In the genomic region with DNA sequence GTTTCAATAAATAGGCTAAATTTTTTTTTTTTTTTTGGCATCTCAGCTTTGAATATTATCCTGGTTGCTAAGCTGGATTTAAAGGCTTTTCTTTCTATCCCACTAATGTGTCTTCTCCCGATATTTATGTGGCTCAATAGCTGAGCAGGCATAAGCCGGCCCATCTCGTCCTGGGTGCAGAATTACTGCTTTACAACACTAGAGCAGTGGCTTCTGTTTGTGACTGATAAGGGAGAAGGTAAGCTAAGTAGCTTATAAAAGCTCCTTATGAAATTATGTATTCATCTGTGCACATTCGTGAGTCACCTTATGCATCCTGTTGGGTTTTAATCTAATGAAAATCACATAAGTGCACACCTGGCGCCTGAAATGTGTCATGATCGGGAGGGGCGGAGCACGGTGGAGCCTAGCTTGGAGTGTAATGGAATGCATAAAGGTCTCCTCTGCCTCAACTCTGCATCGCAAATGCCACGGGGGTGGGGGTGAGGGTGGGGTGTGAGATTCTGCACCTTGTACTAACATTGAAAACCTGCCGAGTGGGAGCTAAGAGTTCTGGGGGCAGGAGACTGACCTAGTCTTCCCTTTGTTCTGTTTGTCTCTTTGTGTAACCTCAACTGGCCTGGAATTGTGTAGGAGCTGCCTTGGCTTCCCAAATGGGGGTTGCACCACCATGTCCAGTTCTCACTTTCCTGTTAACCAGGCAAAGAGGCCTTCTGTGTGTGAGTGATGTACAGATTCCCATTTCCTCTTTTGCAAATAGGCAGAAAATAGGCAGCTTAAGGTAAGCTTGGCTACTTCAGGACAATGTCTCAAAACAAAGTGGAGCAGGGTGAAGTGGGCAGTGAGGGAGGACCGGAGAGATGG, we compare ENCODE assay signal across 23 mouse cellular contexts. TPM values are rescaled to one million over a fixed set of nuclear protein-coding genes. Genes with fewer than 3 reads are reported as not detected.
DNase-seq lines count a peak whose midpoint lies in the region; ATAC-seq and TF ChIP-seq lines count a peak whose summit lies in the region.
"Had no signal": no experiment of that assay in that cellular context is flagged by ENCODE, and none has a peak within 500 bp of the region (broad histone marks: within the 10 kb centered on the region; RNA-seq: fewer than 3 reads in every experiment).

No protein-coding gene starts in this region.

- 59% methylated on average over 12 of the region's 12 CpGs for WGBS in kidney, embryonic 15.5 days

- peak; percentile 77 for ATAC-seq in megakaryocyte progenitor cell, adult 5-6 weeks (replicated peaks; ENCODE audit: poor library complexity)
- no peak for ATAC-seq in kidney, embryonic 15.5 days (replicated peaks; ENCODE audit: low FRiP score)
- ATAC-seq: forebrain, embryonic 15.5 days had no signal

- no peaks in the 10 kb centered on the region for H3K9me3 ChIP-seq in kidney, embryonic 15.5 days (replicated peaks)
- H3K9me3 ChIP-seq: embryonic facial prominence, embryonic 10.5 days; forebrain, embryonic 15.5 days; heart, embryonic 15.5 days; liver, embryonic 15.5 days had no signal

- peaks cover 12% of the 10 kb centered on the region for H3K4me1 ChIP-seq in kidney, embryonic 15.5 days

- no peak overlapping the region for H3K4me2 ChIP-seq in kidney, embryonic 15.5 days
- H3K4me2 ChIP-seq: forebrain, embryonic 15.5 days; heart, embryonic 15.5 days; liver, embryonic 15.5 days had no signal

- no peak overlapping the region for H3K27ac ChIP-seq in kidney, embryonic 15.5 days
- H3K27ac ChIP-seq: embryonic facial prominence, embryonic 10.5 days; forebrain, embryonic 15.5 days; heart, embryonic 15.5 days; liver, embryonic 15.5 days had no signal

- H3K9ac ChIP-seq in kidney, embryonic 15.5 days: no peak overlapping the region
- H3K9ac ChIP-seq: forebrain, embryonic 15.5 days; heart, embryonic 15.5 days; liver, embryonic 15.5 days had no signal

- no peaks in the 10 kb centered on the region for H3K27me3 ChIP-seq in kidney, embryonic 15.5 days
- H3K27me3 ChIP-seq: forebrain, embryonic 15.5 days; heart, embryonic 15.5 days; liver, embryonic 15.5 days had no signal

- TF ChIP-seq POLR2A in brain, embryonic 14.5 days (IDR thresholded peaks at IDR 0.05; ENCODE audit: borderline replicate concordance, extremely low read depth, insufficient read depth, insufficient read length, poor library complexity, severe bottlenecking): no peak

- DNase-seq in thymus, postnatal 4 days: peak; percentile 14
- DNase-seq in thymus, postnatal 10 days (ENCODE audit: low spot score in 2 of 2): no peak
- DNase-seq in brain, embryonic 14.5 days (ENCODE audit: low read depth): peak; percentile 36
- no peak for DNase-seq in layer of hippocampus, adult 18-20 months (ENCODE audit: low spot score in 2 of 2)
- DNase-seq in left cerebral cortex, adult 18-20 months (ENCODE audit: low spot score in 2 of 2): no peak
- DNase-seq: adrenal gland, postnatal 14 days; cerebellum, postnatal 10 days; heart, adult 11 months; left cerebral cortex, postnatal 4 days; spleen, adult 18-20 months had no signal

- no peak for TF ChIP-seq CTCF in brain, embryonic 14.5 days (IDR thresholded peaks at IDR 0.05; ENCODE audit: borderline replicate concordance, extremely low read depth, insufficient read depth, insufficient read length)

- H3K36me3 ChIP-seq in kidney, embryonic 15.5 days: no peaks in the 10 kb centered on the region
- H3K36me3 ChIP-seq: embryonic facial prominence, embryonic 10.5 days; forebrain, embryonic 15.5 days; heart, embryonic 15.5 days; liver, embryonic 15.5 days had no signal

- H3K4me3 ChIP-seq in kidney, embryonic 15.5 days (replicated peaks): no peak overlapping the region
- H3K4me3 ChIP-seq: embryonic facial prominence, embryonic 10.5 days; erythroblast, embryonic 14.5 days; forebrain, embryonic 15.5 days; heart, embryonic 15.5 days; liver, embryonic 15.5 days had no signal

RNA-seq across cellular contexts. Expression of a gene that starts 25.7 kb away (rescaled TPM):
- polyA plus RNA-seq in brain, embryonic 14.5 days (2012; rRNA removed): 2.3 and 2.4 TPM in 2 replicates
- total RNA-seq in megakaryocyte progenitor cell, adult 5-6 weeks (2015): 5.9 and 7.6 TPM in 2 replicates
- 4.5 and 6.7 TPM in 2 replicates for total RNA-seq in megakaryocyte progenitor cell, adult 5-6 weeks (2017)
- 1 to 10 TPM; 3.2 to 6.1 TPM for total RNA-seq in layer of hippocampus, adult 18-20 months (2021)
- 1 to 10 TPM; 2.3 to 2.8 TPM for total RNA-seq in left cerebral cortex, adult 18-20 months (2021)
- 18.2 and 20.8 TPM in 2 replicates for polyA plus RNA-seq in kidney, embryonic 15.5 days (2015; fragmentation: Nextera tagmentation; extraction: Ambion mirVana)
- polyA plus RNA-seq: erythroblast, embryonic 14.5 days had no signal

RNA-seq across cellular contexts. Expression of a gene that starts 54.1 kb away (rescaled TPM):
- polyA plus RNA-seq in brain, embryonic 14.5 days (2012; rRNA removed): 326 and 421 TPM in 2 replicates
- 538 and 545 TPM in 2 replicates for total RNA-seq in megakaryocyte progenitor cell, adult 5-6 weeks (2015)
- 490 and 575 TPM in 2 replicates for total RNA-seq in megakaryocyte progenitor cell, adult 5-6 weeks (2017)
- total RNA-seq in layer of hippocampus, adult 18-20 months (2021): 100 to 1,000 TPM; 125 to 128 TPM
- 100 to 1,000 TPM; 120 to 125 TPM for total RNA-seq in left cerebral cortex, adult 18-20 months (2021)
- 622 and 668 TPM in 2 replicates for polyA plus RNA-seq in kidney, embryonic 15.5 days (2015; fragmentation: Nextera tagmentation; extraction: Ambion mirVana)

RNA-seq across cellular contexts. Expression of a gene that starts 54.3 kb away (rescaled TPM):
- polyA plus RNA-seq in brain, embryonic 14.5 days (2012; rRNA removed): 0.05 and 0.08 TPM in 2 replicates
- total RNA-seq in megakaryocyte progenitor cell, adult 5-6 weeks (2015): not detected in 2 replicates
- not detected in 2 replicates for total RNA-seq in megakaryocyte progenitor cell, adult 5-6 weeks (2017)
- under 1 TPM; 0.12 to 0.30 TPM for total RNA-seq in layer of hippocampus, adult 18-20 months (2021)
- total RNA-seq in left cerebral cortex, adult 18-20 months (2021): under 1 TPM in 1 of 2 experiments, not detected in 1; 0.14 TPM
- polyA plus RNA-seq in kidney, embryonic 15.5 days (2015; fragmentation: Nextera tagmentation; extraction: Ambion mirVana): 0.16 TPM in 1 of 2 replicates, not detected in the other
- total RNA-seq: adrenal gland, postnatal 14 days; gastrocnemius, adult 18-20 months had no signal
- polyA plus RNA-seq: erythroblast, embryonic 14.5 days; forebrain, embryonic 15.5 days; hindbrain, embryonic 11.5 days; intestine, embryonic 14.5 days; large intestine, adult 2 months; liver, embryonic 15.5 days; neural tube, embryonic 11.5 days; stomach, embryonic 14.5 days had no signal

Comparison
In these comparisons a context has a peak if more than half of its experiments do, and no peak if none do; other contexts are left out.
1. DNase-seq: peak in thymus, postnatal 4 days (single experiment) and brain, embryonic 14.5 days (single experiment); none in thymus, postnatal 10 days (0 of 2), layer of hippocampus, adult 18-20 months (0 of 2) and left cerebral cortex, adult 18-20 months (0 of 2).